Mouse (Mus musculus): ENCODE measurements around the gene Cltc. TPM values are rescaled to one million over a fixed set of nuclear protein-coding genes. Genes with fewer than 3 reads are reported as not detected.
"Not testable (repeated sequence)": the region's sequence is repeated elsewhere in the genome, so short reads cannot be mapped to it uniquely, and the experiment has no call there.

Cltc gene
- total RNA-seq, 1 experiment: 176 TPM

DNA sequence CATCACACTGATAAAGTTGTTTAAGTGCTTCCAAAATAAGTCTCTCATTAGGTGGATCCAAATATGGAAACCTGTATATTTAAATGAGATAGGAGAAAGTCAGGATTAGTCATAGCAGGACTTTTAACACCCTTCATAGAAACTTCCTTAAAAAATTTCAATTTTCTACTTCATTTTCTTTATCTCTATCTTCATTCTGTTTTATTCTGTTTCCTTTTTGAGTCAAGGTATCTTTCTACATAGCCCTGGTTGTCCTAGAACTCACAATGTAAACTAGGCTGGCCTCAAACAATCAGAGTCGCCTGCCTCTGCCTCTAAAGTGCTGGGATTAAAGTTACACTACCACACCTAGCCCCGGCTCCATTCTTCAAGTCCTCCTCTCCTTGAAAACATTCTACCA lies 28.4 kb upstream of the Cltc start:
- Histone ChIP-seq H3K4me1 (ENCODE audit: control insufficient read depth in 2 of 2, insufficient read depth in 2 of 2, low read length in 2 of 2, poor library complexity in 1 of 2) (no peaks in the 10 kb centered on the region), H3K27ac (ENCODE audit: insufficient read depth, low read depth, low read length, poor library complexity, severe bottlenecking) (no peak overlapping the region), H3K4me3 (ENCODE audit: insufficient read depth in 1 of 2, low read depth in 1 of 2, low read length in 2 of 2, poor library complexity in 1 of 2, severe bottlenecking in 1 of 2) (no peak overlapping the region), H3K36me3 (ENCODE audit: control insufficient read depth, insufficient read depth, low read length, poor library complexity, severe bottlenecking) (peaks cover 3% of the 10 kb centered on the region; the same call in 1 of the 2 replicates), H3K9me3 (ENCODE audit: control insufficient read depth, insufficient read depth, low read depth, low read length) (no peaks in the 10 kb centered on the region), H3K9ac (ENCODE audit: insufficient read depth, low read depth, low read length, poor library complexity, severe bottlenecking) (no peak overlapping the region)
- no peak for DNase-seq (ENCODE audit: low read depth, low spot score)
- in situ Hi-C loops (cut with MboI; ENCODE audit: low sequenced_read_pairs in 2 of 2, unreplicated experiment in 2 of 2): no loop called here
- TF ChIP-seq MAFK (IDR thresholded peaks at IDR 0.05; ENCODE audit: insufficient read depth, low read depth, low read length): no peak
- TF ChIP-seq HCFC1 (IDR thresholded peaks at IDR 0.05; ENCODE audit: borderline replicate concordance, insufficient read depth, low read length): no peak
- TF ChIP-seq ZC3H11A (IDR thresholded peaks at IDR 0.05; ENCODE audit: borderline replicate concordance, low read depth, low read length): no peak
- TF ChIP-seq ZNF384 (IDR thresholded peaks at IDR 0.05; ENCODE audit: low read depth, low read length): no peak
- no peak for TF ChIP-seq CHD2 (IDR thresholded peaks at IDR 0.05; ENCODE audit: low read depth, low read length)

DNA sequence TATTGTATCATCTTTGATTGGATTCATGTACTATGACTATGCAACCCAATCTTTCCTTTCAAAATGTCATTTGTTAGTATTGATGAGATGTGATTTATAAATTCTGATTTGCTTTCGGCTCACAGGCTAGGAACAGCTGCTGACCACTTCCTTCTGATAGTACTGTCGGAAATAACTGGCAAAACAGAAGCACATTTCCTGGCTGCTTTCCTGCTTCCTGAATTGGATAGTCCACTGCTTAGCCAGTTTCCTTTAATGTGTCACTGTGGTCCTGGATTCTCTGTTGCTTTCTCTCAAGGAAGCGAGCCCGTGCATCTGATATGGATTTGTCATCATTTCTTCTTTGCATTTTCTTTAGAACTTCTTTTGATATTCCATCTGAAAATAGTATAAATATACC lies 12.5 kb upstream of the Cltc start:
- in situ Hi-C loops (cut with MboI; ENCODE audit: low sequenced_read_pairs in 2 of 2, unreplicated experiment in 2 of 2): no loop called here
- no peak overlapping the region for H3K27ac ChIP-seq (ENCODE audit: insufficient read depth, low read depth, low read length, poor library complexity, severe bottlenecking)

DNA sequence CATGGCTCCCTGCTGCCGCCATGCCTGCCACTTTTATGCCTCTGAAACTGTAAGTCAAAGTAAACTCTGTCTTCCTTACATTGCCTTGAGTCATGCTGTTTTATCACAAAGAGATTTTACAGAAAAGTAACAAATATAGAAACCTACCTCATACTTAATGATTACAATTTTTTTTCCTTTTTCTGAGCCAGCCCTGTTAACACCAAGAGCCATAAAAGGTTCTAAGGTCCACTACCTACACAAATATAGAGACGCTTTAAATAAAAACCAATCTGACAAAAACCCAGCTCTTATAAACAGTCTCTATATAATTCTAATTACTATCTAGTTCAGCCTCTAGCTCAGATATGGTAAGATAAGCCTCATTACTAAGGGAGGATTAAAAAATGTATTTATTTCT lies 7.1 kb upstream of the Cltc start:
- H3K27ac ChIP-seq (ENCODE audit: insufficient read depth, low read depth, low read length, poor library complexity, severe bottlenecking): no peak overlapping the region
- H3K36me3 ChIP-seq (ENCODE audit: control insufficient read depth, insufficient read depth, low read length, poor library complexity, severe bottlenecking): no peaks in the 10 kb centered on the region
- no peak overlapping the region for H3K4me3 ChIP-seq (ENCODE audit: insufficient read depth in 1 of 2, low read depth in 1 of 2, low read length in 2 of 2, poor library complexity in 1 of 2, severe bottlenecking in 1 of 2)
- in situ Hi-C loops (cut with MboI; ENCODE audit: low sequenced_read_pairs in 2 of 2, unreplicated experiment in 2 of 2): no loop called here
- no peaks in the 10 kb centered on the region for H3K4me1 ChIP-seq (ENCODE audit: control insufficient read depth in 2 of 2, insufficient read depth in 2 of 2, low read length in 2 of 2, poor library complexity in 1 of 2)
- no peak overlapping the region for H3K9ac ChIP-seq (ENCODE audit: insufficient read depth, low read depth, low read length, poor library complexity, severe bottlenecking)
- TF ChIP-seq ZNF384 (IDR thresholded peaks at IDR 0.05; ENCODE audit: low read depth, low read length) (no peak), HCFC1 (IDR thresholded peaks at IDR 0.05; ENCODE audit: borderline replicate concordance, insufficient read depth, low read length) (no peak), MAFK (IDR thresholded peaks at IDR 0.05; ENCODE audit: insufficient read depth, low read depth, low read length) (no peak), ZC3H11A (IDR thresholded peaks at IDR 0.05; ENCODE audit: borderline replicate concordance, low read depth, low read length) (no peak), CHD2 (IDR thresholded peaks at IDR 0.05; ENCODE audit: low read depth, low read length) (no peak)
- H3K9me3 ChIP-seq (ENCODE audit: control insufficient read depth, insufficient read depth, low read depth, low read length): no peaks in the 10 kb centered on the region
- DNase-seq (ENCODE audit: low read depth, low spot score): no peak

More for the DNA sequence above, 12.5 kb upstream of the Cltc start:
- peaks cover 3% of the 10 kb centered on the region for H3K36me3 ChIP-seq (ENCODE audit: control insufficient read depth, insufficient read depth, low read length, poor library complexity, severe bottlenecking)
- no peak for TF ChIP-seq ZNF384 (IDR thresholded peaks at IDR 0.05; ENCODE audit: low read depth, low read length)
- no peak for TF ChIP-seq CHD2 (IDR thresholded peaks at IDR 0.05; ENCODE audit: low read depth, low read length)
- TF ChIP-seq MAFK (IDR thresholded peaks at IDR 0.05; ENCODE audit: insufficient read depth, low read depth, low read length): no peak
- TF ChIP-seq HCFC1 (IDR thresholded peaks at IDR 0.05; ENCODE audit: borderline replicate concordance, insufficient read depth, low read length): no peak
- no peak for TF ChIP-seq ZC3H11A (IDR thresholded peaks at IDR 0.05; ENCODE audit: borderline replicate concordance, low read depth, low read length)
- H3K4me1 ChIP-seq (ENCODE audit: control insufficient read depth in 2 of 2, insufficient read depth in 2 of 2, low read length in 2 of 2, poor library complexity in 1 of 2): no peaks in the 10 kb centered on the region
- no peaks in the 10 kb centered on the region for H3K9me3 ChIP-seq (ENCODE audit: control insufficient read depth, insufficient read depth, low read depth, low read length)
- no peak for DNase-seq (ENCODE audit: low read depth, low spot score)
- H3K4me3 ChIP-seq (ENCODE audit: insufficient read depth in 1 of 2, low read depth in 1 of 2, low read length in 2 of 2, poor library complexity in 1 of 2, severe bottlenecking in 1 of 2): no peak overlapping the region
- no peak overlapping the region for H3K9ac ChIP-seq (ENCODE audit: insufficient read depth, low read depth, low read length, poor library complexity, severe bottlenecking)

DNA sequence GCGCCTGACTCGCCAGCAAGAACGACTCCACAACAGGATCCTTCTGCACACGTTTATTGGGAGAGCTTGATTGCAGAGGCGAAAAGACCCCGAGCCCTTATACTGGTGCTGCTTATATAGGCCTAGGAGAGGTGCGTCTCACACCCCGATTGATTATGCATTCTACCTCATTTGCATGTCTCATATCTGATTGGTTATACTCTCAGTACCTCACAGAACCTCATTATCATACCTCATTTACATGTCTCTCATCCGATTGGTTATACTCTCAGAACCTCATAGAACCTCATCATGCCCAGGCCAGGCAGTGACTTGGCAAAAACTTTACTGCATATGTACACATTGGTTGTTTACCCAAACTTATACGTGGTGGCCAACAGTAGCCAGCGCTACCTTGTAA lies 5.8 kb upstream of the Cltc start:
- H3K27ac ChIP-seq (ENCODE audit: insufficient read depth, low read depth, low read length, poor library complexity, severe bottlenecking); DNase-seq (ENCODE audit: low read depth, low spot score); in situ Hi-C loops (cut with MboI; ENCODE audit: low sequenced_read_pairs in 2 of 2, unreplicated experiment in 2 of 2); H3K9ac ChIP-seq (ENCODE audit: insufficient read depth, low read depth, low read length, poor library complexity, severe bottlenecking); H3K4me3 ChIP-seq (ENCODE audit: insufficient read depth in 1 of 2, low read depth in 1 of 2, low read length in 2 of 2, poor library complexity in 1 of 2, severe bottlenecking in 1 of 2); H3K9me3 ChIP-seq (ENCODE audit: control insufficient read depth, insufficient read depth, low read depth, low read length); H3K36me3 ChIP-seq (ENCODE audit: control insufficient read depth, insufficient read depth, low read length, poor library complexity, severe bottlenecking); H3K4me1 ChIP-seq (ENCODE audit: control insufficient read depth in 2 of 2, insufficient read depth in 2 of 2, low read length in 2 of 2, poor library complexity in 1 of 2): not testable (repeated sequence)

DNA sequence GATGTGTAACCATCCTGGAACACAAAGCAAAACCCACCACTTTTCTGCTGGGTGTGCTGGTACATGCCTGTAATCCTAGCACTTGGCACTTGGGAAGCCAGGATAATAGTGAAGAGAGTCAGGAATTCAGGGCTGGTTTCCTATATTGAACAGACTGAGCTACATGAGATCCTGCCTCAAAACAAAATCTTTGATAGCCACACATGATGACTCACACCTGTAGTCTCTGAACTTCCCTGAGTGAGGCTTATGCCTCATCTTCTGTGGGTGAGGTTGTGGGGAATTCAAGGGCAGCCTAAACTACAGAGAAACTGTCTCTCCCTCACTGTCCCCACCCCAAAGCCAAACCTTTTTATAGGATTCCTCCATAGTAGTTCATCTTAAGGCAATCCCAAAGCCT lies 3.0 kb upstream of the Cltc start:
- TF ChIP-seq MAFK (IDR thresholded peaks at IDR 0.05; ENCODE audit: insufficient read depth, low read depth, low read length): no peak
- no peak for TF ChIP-seq HCFC1 (IDR thresholded peaks at IDR 0.05; ENCODE audit: borderline replicate concordance, insufficient read depth, low read length)
- no peak for TF ChIP-seq ZC3H11A (IDR thresholded peaks at IDR 0.05; ENCODE audit: borderline replicate concordance, low read depth, low read length)
- TF ChIP-seq CHD2 (IDR thresholded peaks at IDR 0.05; ENCODE audit: low read depth, low read length): no peak
- TF ChIP-seq ZNF384 (IDR thresholded peaks at IDR 0.05; ENCODE audit: low read depth, low read length): no peak
- Histone ChIP-seq H3K9me3 (ENCODE audit: control insufficient read depth, insufficient read depth, low read depth, low read length) (no peaks in the 10 kb centered on the region), H3K9ac (ENCODE audit: insufficient read depth, low read depth, low read length, poor library complexity, severe bottlenecking) (no peak overlapping the region), H3K36me3 (ENCODE audit: control insufficient read depth, insufficient read depth, low read length, poor library complexity, severe bottlenecking) (no peaks in the 10 kb centered on the region), H3K27ac (ENCODE audit: insufficient read depth, low read depth, low read length, poor library complexity, severe bottlenecking) (no peak overlapping the region), H3K4me1 (ENCODE audit: control insufficient read depth in 2 of 2, insufficient read depth in 2 of 2, low read length in 2 of 2, poor library complexity in 1 of 2) (peaks cover 0 to 6% of the 10 kb centered on the region in 2 experiments; a peak in 3 of 4 replicates), H3K4me3 (ENCODE audit: insufficient read depth in 1 of 2, low read depth in 1 of 2, low read length in 2 of 2, poor library complexity in 1 of 2, severe bottlenecking in 1 of 2) (no peak overlapping the region)
- in situ Hi-C loops (cut with MboI; ENCODE audit: low sequenced_read_pairs in 2 of 2, unreplicated experiment in 2 of 2): no loop called here
- DNase-seq (ENCODE audit: low read depth, low spot score): no peak
